Mouse (Mus musculus): Measurements from ENCODE around the gene Slc5a10.

The Slc5a10 gene

GRCm38 (mm10) chr11:61720636-61721035, at the start of gene Slc5a10:
Gene Slc5a10 (minus strand): TSS chr11:61720826.
- no peak for DNase-seq (ENCODE audit: low spot score)

GRCm38 (mm10) chr11:61761584-61762407, 41.2 kb upstream of the Slc5a10 start, which contains the start of gene Prpsap2:
Gene Prpsap2 (minus strand): TSS chr11:61762088.
- DNase-seq (ENCODE audit: low spot score) = peak; percentile 98

GRCm38 (mm10) chr11:61760518-61760917, 39.9 kb upstream of the Slc5a10 start:
- peak; percentile 30 for DNase-seq (ENCODE audit: low spot score)

GRCm38 (mm10) chr11:61757151-61757550, 36.5 kb upstream of the Slc5a10 start:
- DNase-seq (ENCODE audit: low spot score) = peak; percentile 46

GRCm38 (mm10) chr11:61751612-61752011, 31.0 kb upstream of the Slc5a10 start:
- peak; percentile 29 for DNase-seq (ENCODE audit: low spot score)

GRCm38 (mm10) chr11:61747161-61747560, 26.5 kb upstream of the Slc5a10 start:
- DNase-seq (ENCODE audit: low spot score) = no peak

GRCm38 (mm10) chr11:61745781-61746180, 25.2 kb upstream of the Slc5a10 start:
- no peak for DNase-seq (ENCODE audit: low spot score)

GRCm38 (mm10) chr11:61744460-61744859, 23.8 kb upstream of the Slc5a10 start:
- no peak for DNase-seq (ENCODE audit: low spot score)

- no peak for DNase-seq (ENCODE audit: low spot score)
Measured at GRCm38 (mm10) chr11:61743768-61744167, 23.1 kb upstream of the Slc5a10 start.

- DNase-seq (ENCODE audit: low spot score) = no peak
Measured at GRCm38 (mm10) chr11:61740500-61740899, 19.9 kb upstream of the Slc5a10 start.

GRCm38 (mm10) chr11:61737290-61737689, 16.7 kb upstream of the Slc5a10 start:
- no peak for DNase-seq (ENCODE audit: low spot score)

GRCm38 (mm10) chr11:61732672-61733071, 12.0 kb upstream of the Slc5a10 start:
- no peak for DNase-seq (ENCODE audit: low spot score)

- no peak for DNase-seq (ENCODE audit: low spot score)
Measured at GRCm38 (mm10) chr11:61728037-61728436, 7.4 kb upstream of the Slc5a10 start.

- no peak for DNase-seq (ENCODE audit: low spot score)
Measured at GRCm38 (mm10) chr11:61722077-61722476, 1.5 kb upstream of the Slc5a10 start.

- no peak for DNase-seq (ENCODE audit: low spot score)
Measured at GRCm38 (mm10) chr11:61719826-61720225, 800 bp downstream of the Slc5a10 start.

- no peak for DNase-seq (ENCODE audit: low spot score)
Measured at GRCm38 (mm10) chr11:61719387-61719786, 1.2 kb downstream of the Slc5a10 start.

GRCm38 (mm10) chr11:61717990-61718389, 2.6 kb downstream of the Slc5a10 start:
- no peak for DNase-seq (ENCODE audit: low spot score)

- no peak for DNase-seq (ENCODE audit: low spot score)
Measured at GRCm38 (mm10) chr11:61715130-61715529, 5.5 kb downstream of the Slc5a10 start.

GRCm38 (mm10) chr11:61714346-61715117, 6.1 kb downstream of the Slc5a10 start:
- peak; percentile 81 for DNase-seq (ENCODE audit: low spot score)

- no peak for DNase-seq (ENCODE audit: low spot score)
Measured at GRCm38 (mm10) chr11:61713157-61713855, 7.3 kb downstream of the Slc5a10 start.

GRCm38 (mm10) chr11:61708928-61709327, 11.7 kb downstream of the Slc5a10 start:
- no peak for DNase-seq (ENCODE audit: low spot score)

- DNase-seq (ENCODE audit: low spot score) = no peak
Measured at GRCm38 (mm10) chr11:61706232-61706631, 14.4 kb downstream of the Slc5a10 start.

Measured in c-Kit-positive CD71-positive TER-119-positive erythroid progenitor cells, embryonic 14.5 days (primary cell).